Mouse (Mus musculus) frontal cortex, adult (tissue): ENCODE data around the gene Crx.
"Not testable (repeated sequence)": the region's sequence is repeated elsewhere in the genome, so short reads cannot be mapped to it uniquely, and the experiment has no call there.

Experiments used
- ATAC-seq: cut with Nextera tagmentation; 2 replicates; pipeline ENCODE4 v1.9.2; 2017; ENCODE audit warnings: mild to moderate bottlenecking, moderate library complexity, mixed read lengths; ENCODE audit not compliant: low TSS enrichment

Crx gene

DNA sequence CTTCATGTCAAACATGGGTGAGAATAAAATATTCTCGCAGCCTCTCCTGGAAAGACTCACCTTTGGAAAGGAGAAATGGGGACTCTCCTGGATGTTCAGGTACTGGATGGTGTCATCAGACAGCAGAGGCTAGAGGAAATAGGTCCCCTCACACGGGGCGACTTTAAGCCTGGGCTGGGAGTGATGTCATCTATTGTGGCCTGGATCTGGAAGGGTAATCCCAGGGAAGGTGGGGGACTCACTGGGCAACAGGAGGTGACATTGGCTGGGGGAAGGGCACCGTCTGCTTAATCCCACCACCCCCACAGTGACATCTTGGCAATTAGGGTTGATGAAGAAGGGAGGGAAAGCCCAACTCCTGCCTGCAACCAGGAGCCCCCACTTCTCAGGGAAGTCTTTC, at the start of gene Crx:
Gene Crx (minus strand): TSS at position 213 of the 400 bp plus-strand sequence.
- ATAC-seq: no peak

DNA sequence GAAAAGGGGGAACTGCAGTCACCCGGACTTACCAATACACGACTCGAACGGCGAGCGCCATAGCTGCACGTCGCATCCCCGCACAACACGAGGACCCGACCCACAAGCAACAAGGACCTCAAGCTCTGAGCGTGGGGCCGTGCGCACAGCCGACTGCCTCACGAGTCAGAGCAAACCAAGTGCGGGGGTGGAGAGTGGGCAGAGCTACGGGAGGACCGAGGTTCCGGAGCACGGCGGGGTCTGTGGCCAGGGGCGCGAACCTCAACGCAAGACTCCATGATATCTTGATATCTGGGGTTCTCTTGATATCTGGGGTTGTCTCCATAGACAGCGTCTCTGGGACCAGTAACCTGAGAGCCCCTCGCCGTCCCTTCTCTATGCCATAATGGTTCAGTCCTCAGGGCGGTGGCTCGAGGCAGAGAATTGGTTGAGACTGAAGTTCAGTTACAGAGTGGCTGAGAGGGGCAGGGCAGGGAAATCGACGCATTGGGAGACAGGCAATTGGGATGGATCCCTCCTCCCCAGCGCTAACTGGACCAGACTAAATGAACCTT, 42.5 kb upstream of the Crx start, which contains the start of gene Selenow:
Gene Selenow (minus strand): TSS at position 183 of the 554 bp plus-strand sequence.
- ATAC-seq: peak; percentile 89

DNA sequence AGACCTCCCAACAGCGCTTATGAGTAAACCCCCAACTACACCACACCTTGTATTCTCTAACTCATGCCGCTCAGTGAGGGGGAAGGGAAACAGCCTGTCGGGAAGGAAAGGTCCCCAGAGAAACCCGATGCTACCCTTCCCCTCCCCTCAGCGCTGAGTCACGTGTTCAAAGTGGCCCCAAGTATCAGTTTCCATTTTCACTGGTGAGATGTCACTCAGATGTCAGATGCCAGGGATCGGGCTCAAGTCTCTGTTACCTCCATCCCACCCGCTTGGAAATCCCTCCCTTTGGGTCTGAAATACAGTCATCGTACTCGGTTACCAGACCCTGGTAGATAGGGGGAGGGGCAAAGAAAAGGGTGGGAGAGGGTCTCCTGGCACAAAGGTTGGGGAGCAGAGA, 42.0 kb upstream of the Crx start:
- ATAC-seq: peak; percentile 4; the same call in 1 of the 2 replicates

DNA sequence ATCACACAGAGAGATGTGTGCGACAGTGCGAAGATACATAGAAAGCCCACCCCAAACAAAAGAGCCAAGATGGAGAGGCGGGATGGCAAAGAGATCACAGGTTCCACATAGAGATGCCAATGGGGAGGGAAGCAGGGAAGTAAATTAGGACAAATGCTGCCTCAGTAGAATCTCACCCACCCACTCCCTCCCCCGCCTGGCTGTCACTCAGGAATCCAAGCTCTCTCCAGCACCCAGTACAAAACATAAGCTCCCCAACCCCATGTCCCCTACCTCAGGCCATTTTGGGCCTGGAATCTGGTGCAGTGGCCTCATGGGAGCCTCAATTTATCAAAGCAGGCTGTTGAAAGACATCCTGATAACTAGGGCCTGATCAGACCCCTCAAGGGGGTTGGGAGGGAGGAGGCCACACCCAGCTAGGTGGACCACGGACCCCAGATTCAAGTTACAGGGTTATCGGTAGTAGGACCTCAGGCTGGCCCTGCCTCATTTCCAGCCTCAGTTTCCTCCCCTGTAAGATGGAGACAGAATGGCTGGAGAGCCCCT, 41.0 kb upstream of the Crx start:
- ATAC-seq: peak; percentile 32; the same call in 1 of the 2 replicates

DNA sequence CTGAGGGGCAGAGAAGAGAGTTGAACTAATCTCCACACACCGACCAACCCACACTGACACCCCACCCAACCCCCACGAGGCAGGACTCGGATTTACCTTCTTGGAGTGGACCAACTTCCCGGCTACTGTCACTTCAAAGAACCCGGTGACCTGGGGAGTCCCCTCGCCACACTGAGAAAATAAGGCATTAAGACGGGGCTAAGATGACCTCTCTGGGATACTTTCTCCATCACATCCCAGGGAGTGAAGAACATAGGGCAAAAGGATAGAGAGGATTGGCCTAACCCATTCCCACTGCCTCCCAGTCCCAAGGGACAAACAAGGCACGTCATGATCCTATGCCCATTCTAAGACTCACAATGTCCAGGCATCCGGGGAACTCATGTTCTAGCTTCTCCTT, 40.2 kb upstream of the Crx start:
- no peak for ATAC-seq

DNA sequence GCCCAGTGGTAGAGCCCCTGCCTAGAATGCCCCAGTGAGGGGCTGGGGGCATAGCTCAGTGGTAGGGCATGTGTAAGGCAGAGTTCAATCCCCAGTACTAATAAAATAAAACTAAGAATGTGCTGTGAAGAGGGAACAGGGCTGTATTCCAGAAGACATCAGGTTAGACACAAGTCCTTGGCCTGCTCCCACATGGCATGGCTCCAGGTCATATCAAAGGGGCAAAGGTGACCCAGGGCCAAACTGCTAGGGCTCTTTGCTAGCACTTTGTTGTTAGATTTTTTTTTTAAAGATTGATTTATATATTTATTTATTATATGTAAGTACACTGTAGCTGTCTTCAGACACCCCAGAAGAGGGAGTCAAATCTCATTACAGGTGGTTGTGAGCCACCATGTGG, 38.6 kb upstream of the Crx start:
- no peak for ATAC-seq

DNA sequence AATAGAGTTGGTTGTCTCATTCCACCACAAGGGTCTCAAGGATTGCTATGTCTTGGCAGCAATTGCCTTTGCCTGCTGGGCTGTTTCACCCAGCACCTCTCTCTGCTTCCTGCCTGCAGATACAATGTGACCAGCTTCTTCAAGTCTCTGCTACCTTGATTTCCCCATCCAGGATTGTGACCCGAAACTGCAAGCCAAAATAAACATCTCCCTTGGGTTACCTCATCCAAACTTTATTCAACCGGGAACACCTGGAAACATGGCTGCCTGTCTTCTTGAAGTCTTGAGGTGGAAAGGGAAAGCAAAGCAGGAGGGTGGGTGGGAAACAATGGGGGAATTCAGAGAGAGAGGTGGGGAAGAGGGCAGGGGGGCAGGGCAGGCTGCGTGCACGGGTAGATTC, 37.2 kb upstream of the Crx start:
- ATAC-seq: no peak

DNA sequence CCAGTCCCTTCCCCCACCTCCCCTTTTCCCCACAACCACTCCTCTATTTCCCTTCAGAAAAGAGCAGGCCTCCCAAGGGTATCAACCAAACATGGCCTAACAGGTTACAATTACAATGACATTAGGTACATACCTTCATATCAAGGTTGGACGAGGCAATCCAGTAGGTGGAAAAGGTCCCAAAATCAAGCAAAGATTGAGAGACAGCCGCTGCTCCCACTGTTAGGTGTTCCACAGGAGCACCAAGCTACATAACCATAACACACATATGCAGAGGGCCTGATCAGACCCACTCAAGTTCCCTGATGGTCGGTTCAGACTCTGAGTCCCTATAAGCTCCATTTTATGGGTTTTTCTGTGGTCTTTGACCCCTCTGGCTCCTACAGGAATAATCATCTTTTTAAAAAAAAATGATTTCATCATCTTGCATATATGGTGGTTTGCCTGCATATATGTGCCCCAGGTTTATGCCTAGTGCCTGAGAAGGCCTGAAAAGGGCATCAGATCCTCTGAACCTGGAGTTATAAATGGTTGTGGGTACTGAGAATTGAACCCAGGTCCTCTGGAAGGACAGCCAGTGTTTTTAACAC, 36.5 kb upstream of the Crx start:
- no peak for ATAC-seq

DNA sequence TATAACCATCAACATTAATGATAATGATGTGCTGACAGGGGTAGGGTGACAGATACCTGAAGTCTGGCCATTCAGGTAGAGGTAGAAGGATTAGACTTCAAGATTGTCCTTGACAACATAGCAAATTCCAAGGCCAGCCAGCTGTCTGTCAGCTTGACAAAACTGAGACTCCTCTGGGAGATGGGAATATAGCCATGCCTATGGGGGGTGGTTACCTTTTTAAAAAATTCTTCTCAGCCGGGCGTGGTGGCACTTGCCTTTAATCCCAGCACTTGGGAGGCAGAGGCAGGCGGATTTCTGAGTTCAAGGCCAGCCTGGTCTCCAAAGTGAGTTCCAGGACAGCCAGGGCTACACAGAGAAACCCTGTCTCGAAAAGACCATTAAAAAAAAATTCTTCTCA, 35.9 kb upstream of the Crx start:
- ATAC-seq: not testable (repeated sequence)

DNA sequence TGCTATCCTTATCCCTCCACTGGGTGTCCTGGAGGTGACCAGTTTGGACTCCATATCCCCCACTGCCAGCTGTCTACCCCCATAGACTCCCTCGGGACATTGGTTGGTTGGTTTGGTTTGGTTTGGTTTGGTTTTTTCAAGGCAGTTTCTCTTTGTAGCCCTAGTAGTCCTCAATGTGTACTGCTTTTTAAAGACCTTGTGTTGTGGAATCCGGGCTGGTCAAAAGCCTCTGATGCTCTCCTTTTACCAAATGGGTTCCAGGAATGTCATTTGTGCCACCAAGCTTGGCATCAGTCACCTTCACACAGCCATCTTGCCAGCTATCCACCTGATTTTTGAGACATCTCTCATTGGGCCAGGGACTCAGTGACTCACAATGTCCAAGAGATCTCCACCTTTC, 35.0 kb upstream of the Crx start:
- no peak; the same call in 1 of the 2 replicates for ATAC-seq

DNA sequence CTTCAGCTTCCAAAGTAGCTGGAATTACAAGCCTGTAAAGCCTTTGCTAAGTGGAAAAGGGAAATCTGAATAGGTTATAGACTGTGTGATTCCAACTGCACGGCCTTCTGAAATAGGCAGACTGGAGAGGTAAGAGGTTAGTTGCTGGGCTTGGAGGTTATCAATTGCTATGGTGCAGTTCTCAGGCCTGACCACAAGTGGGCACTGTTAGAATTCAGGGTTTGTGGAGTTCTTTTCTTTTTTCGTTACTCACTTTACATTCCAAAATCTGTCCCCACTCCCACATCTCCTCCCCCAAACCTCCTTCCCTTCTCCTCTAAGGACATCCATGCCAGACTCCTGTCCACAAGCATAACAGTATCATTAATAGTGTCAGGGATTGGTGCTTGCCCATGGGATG, 34.5 kb upstream of the Crx start:
- peak; percentile 11; the same call in 1 of the 2 replicates for ATAC-seq

DNA sequence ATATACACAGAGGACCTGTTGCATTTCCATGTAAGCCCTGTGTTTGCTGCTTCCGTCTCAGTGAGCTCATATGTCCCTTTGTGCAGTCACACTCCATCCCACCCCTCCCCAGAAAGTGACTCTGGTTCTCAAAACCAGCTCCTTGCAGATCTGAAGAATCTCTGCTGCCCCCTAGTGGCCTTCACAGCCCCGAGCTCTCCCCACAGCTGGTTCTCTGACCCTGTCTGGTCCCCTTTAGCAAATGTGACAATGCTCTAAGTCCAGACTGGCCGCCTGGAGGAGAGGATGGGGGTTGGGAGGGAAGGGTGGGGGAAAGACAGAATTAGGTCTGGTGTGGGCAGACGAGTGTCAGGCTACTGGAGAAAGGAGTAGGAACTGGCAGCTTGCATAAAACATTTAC, 32.4 kb upstream of the Crx start:
- ATAC-seq: peak; percentile 69; the same call in 1 of the 2 replicates

DNA sequence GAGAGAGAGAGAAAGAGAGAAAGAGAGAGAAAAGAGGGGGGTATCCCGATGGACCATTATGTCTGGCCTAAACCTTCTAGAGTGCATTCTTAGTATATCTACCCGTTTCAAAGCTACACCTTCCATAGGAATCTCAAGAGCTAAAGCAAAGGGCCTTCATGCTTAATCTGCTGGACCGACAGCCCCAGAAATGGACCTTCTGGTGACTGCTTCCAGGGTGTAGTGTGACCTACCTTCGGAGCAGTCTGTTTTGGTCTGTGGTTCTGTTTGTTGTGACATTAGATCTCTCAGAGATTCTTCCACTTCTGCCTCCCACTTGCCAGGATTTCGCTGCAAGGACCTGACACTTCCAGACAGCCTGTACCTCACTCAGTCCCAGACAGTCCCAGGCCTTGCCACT, 30.8 kb upstream of the Crx start:
- ATAC-seq: no peak

DNA sequence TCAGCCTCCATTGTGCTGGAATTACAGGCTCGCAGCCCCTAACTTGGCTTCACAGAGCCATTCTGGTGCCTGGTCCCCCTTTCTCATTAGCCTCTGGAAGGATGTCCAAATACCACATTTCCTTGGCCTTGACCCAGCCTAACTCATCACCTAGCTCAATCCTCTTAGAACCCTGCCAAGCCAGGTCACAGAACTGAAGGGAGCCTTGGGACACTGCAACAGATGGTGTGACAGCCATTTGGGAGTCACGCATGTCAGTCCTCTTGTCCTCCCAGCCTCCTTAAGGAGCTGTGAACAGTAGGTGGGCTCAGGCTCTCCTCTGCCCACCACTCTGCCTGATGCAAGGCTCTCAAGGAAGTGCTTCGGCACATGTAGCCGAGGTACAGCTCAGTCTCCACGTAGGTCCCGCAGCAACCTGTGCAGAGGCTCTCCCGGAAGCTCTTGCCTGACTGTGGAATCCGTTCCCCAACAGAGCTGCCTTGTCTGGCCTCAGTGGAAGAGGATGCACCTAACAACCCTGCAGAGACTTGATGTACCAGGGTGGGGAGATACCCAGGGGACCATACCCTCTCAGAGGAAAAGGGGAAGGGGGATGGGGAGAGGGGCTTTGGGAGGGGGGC, 28.3 kb upstream of the Crx start:
- no peak for ATAC-seq

DNA sequence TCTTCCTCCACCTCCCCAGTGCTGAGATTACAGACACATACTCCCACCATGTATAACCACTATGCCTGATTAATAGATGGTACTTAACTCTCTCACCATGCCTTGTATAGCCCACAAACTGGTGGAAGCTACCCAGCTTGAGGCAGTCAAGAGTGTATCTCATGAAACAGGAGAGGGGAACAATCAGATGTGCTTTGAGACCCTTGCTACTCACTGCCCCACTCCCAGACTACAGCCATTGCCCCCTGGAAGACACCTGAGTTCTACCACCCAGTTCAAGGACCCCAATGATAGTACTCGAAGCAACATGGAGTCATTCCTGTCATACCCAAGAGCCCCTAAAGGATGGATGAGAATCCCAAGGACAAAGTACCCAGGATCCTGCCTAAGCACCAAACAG, 26.8 kb upstream of the Crx start:
- ATAC-seq: no peak

DNA sequence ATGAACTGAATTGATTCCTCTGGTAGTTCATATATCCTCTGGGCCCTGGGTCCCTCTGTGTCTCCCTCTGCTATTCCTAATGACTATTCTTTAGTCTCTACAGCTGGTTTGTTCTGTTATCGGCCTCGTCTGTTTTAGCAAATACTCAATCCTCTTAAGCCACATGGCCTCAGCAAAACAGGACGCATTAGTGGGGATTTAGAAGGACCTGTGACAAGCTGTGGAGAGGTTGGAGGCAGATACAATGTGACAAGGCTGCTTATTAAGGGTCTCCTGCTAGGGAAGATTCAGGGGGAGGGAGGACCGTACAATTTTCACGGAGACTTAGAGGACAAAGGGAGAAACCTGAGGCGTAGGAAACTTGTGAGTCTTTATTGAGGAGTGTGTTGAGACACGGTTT, 26.1 kb upstream of the Crx start:
- ATAC-seq: no peak

DNA sequence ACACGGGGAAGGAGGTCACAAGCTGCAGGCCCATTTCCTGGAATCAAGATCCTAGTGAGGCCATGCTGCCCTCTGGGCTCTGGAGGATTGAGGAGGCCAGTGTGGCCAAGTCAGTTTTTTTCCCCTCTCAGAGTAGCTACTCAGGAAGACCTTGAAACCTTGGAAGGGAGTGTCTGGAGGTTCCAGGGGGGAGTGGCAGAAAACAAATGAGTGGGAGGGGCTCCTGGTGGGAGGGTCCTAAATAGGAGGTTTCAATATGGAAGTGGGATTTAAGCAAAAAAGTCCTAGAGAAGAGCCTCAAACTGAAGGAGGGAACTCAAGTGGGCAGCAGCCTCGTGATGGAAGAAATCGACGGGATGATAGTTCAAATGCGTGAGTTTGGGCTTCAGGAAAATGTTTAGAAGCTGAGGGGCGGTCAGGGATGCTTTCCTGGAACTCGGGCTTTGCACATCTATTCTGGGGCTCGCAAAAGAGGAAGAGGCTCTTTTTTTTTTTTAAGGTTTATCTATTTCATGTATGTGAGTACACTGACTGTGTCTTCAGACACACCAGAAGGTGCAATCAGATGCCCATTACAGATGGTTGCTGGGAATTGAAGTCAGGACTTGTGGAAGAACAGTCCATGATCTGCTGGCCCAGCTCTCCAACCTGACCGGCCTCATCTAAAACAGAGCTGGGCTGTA, 21.7 kb upstream of the Crx start:
- ATAC-seq: no peak

DNA sequence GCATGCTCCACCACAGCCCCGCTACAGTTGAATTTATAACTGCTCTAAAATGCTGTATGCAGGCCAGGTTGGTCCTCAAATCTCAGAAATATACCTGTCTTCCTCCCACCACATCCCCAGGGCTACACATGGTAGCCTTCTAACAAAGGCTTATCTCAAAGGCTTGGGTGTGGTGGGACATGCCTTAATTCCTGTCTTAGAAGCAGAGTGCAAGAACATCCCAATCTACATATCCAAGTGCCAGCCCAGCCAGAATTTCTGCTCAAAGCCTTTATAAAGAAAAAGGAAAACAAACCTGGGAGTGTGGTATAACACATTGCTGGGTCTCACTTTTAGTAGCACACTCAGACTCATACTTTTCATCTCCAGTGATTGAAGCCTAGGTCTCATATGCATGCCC, 14.5 kb upstream of the Crx start:
- ATAC-seq: no peak

DNA sequence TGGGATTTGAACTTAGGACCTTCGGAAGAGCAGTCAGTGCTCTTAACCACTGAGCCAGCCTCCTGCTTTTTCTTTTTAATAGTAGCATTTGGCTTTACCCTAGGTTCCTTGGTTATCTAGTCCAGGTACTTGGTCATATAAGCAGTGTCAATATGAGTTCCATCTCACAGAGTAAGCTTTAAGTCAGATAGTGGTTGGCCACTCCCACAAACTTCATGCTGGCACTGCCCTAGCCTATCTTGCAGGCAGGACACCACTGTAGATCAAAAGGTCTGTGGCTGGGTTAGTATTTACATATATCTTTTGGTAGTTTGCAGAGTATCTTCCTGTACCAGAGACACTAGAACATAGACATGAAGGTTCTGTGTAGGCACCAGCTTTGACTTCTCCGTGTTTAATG, 4.4 kb upstream of the Crx start:
- no peak for ATAC-seq

DNA sequence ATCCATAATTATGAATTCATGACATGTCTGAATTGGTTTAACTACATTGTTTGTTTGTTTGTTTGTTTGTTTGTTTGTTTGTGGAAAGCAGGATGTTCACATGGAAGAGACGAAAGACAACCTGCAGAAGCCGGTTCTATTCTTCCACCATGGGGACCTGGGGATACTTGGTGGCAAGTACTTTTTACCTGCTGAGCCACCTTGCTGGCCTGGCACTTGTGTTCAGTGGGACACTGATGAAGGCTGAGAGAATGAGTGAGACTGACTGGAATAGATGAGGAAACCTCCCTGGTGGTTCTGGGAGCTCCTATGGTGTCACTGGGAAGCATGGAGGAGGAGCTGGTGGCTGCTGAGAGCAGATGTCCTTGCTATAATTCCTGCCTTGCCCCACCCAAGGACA, 2.5 kb upstream of the Crx start, which contains the start of gene Crxos:
Gene Crxos (plus strand): TSS at position 301 of the 400 bp plus-strand sequence.
- ATAC-seq: no peak

DNA sequence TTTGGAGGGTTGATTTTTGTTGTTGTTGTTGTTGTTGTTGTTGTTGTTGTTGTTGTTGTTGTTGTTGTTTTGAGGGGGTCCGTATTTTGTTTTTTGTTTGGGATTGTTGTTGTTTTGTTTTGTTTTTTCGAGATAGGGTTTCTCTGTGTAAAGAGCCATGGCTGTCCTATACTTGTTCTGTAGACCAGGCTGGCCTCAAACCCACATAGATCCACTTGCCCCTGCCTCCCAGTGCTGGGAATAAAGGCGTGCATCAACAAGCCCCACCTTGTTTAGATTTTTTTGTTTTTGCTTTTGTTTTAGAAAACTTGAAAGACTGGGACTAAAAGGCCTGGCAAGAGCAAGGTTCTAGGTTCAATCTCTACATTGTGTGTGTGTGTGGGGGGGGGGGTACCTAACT, 2.1 kb upstream of the Crx start:
- no peak for ATAC-seq

DNA sequence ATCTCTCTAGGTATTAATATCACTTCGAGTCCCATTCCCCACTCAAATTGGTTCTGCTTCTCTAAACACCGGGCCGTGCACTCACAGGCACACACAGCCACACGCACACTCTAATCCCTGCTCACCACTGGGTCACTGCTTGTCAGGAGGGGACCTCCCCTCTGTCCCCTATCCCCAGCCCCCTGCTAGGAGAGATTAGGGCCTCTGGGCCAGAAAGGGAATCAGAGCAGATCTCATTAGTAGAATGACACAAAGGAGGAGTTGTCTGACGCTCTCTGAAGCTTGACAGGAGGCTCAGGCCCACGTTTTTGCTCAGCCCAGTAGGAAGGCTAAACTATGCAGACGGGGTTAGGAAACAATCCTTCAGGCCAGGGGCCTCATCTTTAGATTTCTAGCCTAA, 1.6 kb upstream of the Crx start:
- ATAC-seq: no peak

DNA sequence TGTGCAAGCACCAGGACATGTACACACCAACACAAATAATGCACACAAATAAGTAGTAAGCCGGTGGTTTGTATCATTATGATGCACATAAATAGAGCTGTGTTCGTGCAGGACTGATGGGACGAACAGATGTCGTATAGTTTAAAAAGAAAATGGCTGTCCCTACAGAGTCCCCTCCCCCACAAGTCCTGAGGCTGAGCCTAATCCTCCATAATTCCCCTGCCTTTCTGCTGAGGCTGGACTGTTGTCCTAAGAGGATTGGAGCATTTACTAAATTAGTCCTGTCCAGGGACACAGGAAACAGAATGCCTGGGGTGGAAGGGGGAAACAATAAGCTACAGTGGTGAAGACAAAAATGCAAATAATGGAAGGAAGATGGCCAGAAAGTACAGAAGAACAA, 15.7 kb downstream of the Crx start:
- ATAC-seq: no peak
